Mouse (Mus musculus) limb, embryonic 11.5 days (tissue): ENCODE measurements around the gene Fgfr2. TPM values are rescaled to one million over a fixed set of nuclear protein-coding genes. Genes with fewer than 3 reads are reported as not detected.

Experiments used
- ATAC-seq: fragments of 200-750 bp; cut with Nextera tagmentation; 2 replicates; pipeline ENCODE4 v1.8.0; 2017; ENCODE audit warnings: low read depth; ENCODE audit not compliant: insufficient number of reproducible peaks, low FRiP score, low TSS enrichment
- DNase-seq: peaks from one replicate; pipeline ENCODE4 v3.0.0-alpha.2; 2015; ENCODE audit warnings: low spot score
- H3K27ac ChIP-seq: fragments of 300-500 bp; sonication (generic); replicated peaks from 2 replicates; pipeline ENCODE4 v1.5.1; 2014; ENCODE audit warnings: low read depth, mild to moderate bottlenecking, low read length
- H3K27me3 ChIP-seq: fragments of 300-500 bp; sonication (generic); 2 replicates; pipeline ENCODE4 v1.6.1; 2014; ENCODE audit warnings: mild to moderate bottlenecking, low read length, mixed read lengths; ENCODE audit not compliant: control insufficient read depth, insufficient read depth
- H3K36me3 ChIP-seq: fragments of 300-500 bp; sonication (generic); 2 replicates; pipeline ENCODE4 v1.6.1; 2014; ENCODE audit warnings: mild to moderate bottlenecking, low read length, moderate library complexity, mixed read lengths; ENCODE audit not compliant: control insufficient read depth, insufficient read depth
- H3K4me1 ChIP-seq: fragments of 300-500 bp; sonication (generic); 2 replicates; pipeline ENCODE4 v1.6.1; 2014; ENCODE audit warnings: low read length, mixed read lengths; ENCODE audit not compliant: control insufficient read depth, insufficient read depth
- H3K4me2 ChIP-seq: fragments of 300-500 bp; sonication (generic); 2 replicates; pipeline ENCODE4 v1.6.1; 2014; ENCODE audit warnings: low read depth, mild to moderate bottlenecking, moderate library complexity; ENCODE audit not compliant: severe bottlenecking
- H3K4me3 ChIP-seq: fragments of 300-500 bp; sonication (generic); 2 replicates; pipeline ENCODE4 v1.5.1; 2014; ENCODE audit warnings: low read depth, low read length
- H3K9ac ChIP-seq: fragments of 300-500 bp; sonication (generic); 2 replicates; pipeline ENCODE4 v1.6.1; 2014; ENCODE audit warnings: mild to moderate bottlenecking, low read length
- H3K9me3 ChIP-seq: fragments of 300-500 bp; sonication (generic); 2 replicates; pipeline ENCODE4 v1.6.1; 2016; ENCODE audit warnings: low read length; ENCODE audit not compliant: control insufficient read depth
- WGBS: fragments of 180-500 bp; shearing (Covaris S2); extraction: QIAGEN DNeasy Blood & Tissue Kit; methylation state at CpG from one replicate; pipeline ENCODE4 v1.1.7; 2014; 5-methylcytosine and 5-hydroxymethylcytosine counted together
- polyA plus RNA-seq: library from polyadenylated mRNA; unstranded; fragments of >200 nt; fragmentation: Nextera tagmentation; extraction: Ambion mirVana; gene quantifications from 2 replicates; pipeline ENCODE4 v1.2.1, GENCODE M21; 2014

Gene Fgfr2
- polyA plus RNA-seq, 1 experiment from 2014 or later = 60.1 TPM

DNA sequence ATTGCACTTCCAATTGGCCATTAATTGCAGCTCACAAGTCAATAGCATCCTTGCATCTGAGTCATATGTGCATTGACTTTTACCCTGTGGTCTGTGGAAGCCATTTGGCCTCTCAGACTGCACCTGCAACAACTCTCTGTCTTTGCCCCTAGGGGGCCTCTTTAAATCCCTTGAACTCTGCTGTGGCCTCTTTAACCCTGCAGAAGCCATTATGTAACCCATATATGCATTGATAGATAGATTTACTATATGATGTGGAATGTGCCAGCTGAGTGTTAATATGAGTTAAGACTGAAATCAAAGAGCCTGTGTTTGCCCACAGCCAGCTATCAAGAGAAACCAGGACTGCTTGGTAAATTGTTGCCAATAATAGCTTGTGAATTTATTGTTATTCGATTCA is 924.3 kb downstream of the Fgfr2 start:
- ATAC-seq (no peak), DNase-seq (no peak)
- Histone ChIP-seq H3K9me3 (no peaks in the 10 kb centered on the region), H3K9ac (no peak overlapping the region), H3K27ac (no peak overlapping the region), H3K36me3 (no peaks in the 10 kb centered on the region), H3K4me1 (peaks cover 13% of the 10 kb centered on the region; the same call in 1 of the 2 replicates), H3K4me3 (no peak overlapping the region), H3K4me2 (no peak overlapping the region), H3K27me3 (no peaks in the 10 kb centered on the region)
- 71% methylated on average over 1 of the region's 1 CpGs for WGBS

DNA sequence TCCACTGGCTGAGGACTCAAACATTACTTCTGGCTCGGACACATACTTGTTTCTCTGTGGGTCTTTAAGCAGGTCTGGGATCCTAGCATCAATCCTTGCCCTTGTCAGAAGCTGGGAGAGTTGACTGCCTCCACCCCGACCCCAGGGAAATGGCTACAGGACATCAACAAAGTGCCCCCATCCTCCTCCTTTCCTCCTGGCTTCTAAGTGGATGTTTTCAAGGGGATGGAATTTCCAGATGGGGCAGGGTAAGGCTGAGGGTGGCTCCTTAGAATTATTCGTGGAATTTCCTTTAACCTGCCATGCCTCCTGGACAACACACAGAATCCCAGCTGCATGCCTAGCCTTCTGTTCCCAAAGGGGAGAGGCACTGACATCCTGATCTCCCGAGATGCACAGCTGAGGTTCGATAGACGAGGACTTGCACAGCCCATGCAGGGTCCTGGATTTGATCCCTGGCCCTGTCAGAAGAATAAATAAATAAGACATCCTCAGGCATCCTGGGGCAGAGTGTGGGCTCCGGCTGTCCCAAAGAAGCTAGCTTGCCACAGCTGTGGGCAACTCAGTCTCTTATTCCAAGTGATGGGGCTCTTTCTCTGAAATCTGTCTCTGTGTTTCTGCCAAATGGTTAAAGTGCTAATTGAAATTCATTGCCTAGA is 925.2 kb downstream of the Fgfr2 start:
- Histone ChIP-seq H3K9ac (no peak overlapping the region), H3K4me2 (no peak overlapping the region), H3K36me3 (no peaks in the 10 kb centered on the region), H3K4me1 (peaks cover 8% of the 10 kb centered on the region; the same call in 1 of the 2 replicates), H3K27ac (no peak overlapping the region), H3K27me3 (no peaks in the 10 kb centered on the region), H3K9me3 (no peaks in the 10 kb centered on the region), H3K4me3 (no peak overlapping the region)
- no peak for DNase-seq
- WGBS = 34% methylated on average over 7 of the region's 7 CpGs
- ATAC-seq = no peak

DNA sequence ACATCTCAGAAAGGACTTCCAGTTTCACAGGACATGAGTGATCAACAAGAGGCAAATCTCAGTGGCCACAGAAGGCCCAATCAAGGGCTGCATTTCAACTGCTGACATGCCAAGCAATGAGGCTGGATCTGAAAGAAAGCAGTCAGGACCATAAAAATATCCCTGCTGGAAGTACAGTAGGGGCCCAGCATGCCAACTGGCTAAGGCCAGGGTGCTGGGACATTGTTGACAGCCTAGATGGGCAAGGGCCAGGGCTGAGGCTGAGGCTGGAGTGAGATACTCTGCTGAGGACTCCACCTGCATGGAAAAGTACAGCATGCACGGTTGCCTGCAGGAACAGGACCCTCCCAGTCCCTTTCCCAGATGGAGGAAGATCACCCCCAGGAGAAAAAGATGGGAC is 926.6 kb downstream of the Fgfr2 start:
- no peaks in the 10 kb centered on the region for H3K9me3 ChIP-seq
- DNase-seq (no peak), ATAC-seq (no peak)
- no peak overlapping the region for H3K4me3 ChIP-seq
- H3K9ac ChIP-seq = no peak overlapping the region
- peaks cover 5% of the 10 kb centered on the region; the same call in 1 of the 2 replicates for H3K4me1 ChIP-seq
- no peak overlapping the region for H3K27ac ChIP-seq
- WGBS = 86% methylated on average over 1 of the region's 1 CpGs
- no peaks in the 10 kb centered on the region for H3K36me3 ChIP-seq
- H3K4me2 ChIP-seq = no peak overlapping the region
- H3K27me3 ChIP-seq = no peaks in the 10 kb centered on the region

DNA sequence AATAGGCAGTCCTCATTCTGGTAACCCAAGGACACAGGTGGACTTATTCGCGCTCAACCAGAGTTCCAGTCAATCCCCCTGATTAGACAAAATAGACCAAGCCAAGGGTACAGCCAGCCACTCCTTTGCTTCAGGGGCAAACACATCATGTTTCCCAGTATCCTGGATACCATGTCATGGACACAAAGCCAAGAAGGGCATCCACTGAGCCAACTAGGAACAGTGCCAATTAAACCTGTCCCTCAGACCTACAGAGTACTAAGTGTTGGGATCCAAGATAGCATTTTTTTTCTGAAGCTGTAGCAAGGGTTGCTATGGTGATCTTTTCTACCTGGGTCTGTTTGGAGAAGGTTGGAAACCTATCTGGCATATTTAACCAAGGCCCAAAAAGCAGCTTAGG is 929.5 kb downstream of the Fgfr2 start:
- 0 out of 2 replicates have a peak, but pooled peaks cover 2% of the 10 kb centered on the region for H3K4me1 ChIP-seq
- no peak overlapping the region for H3K4me3 ChIP-seq
- H3K27ac ChIP-seq = no peak overlapping the region
- WGBS = 98% methylated on average over 2 of the region's 2 CpGs
- no peak for ATAC-seq
- no peak overlapping the region for H3K4me2 ChIP-seq
- H3K9me3 ChIP-seq = no peaks in the 10 kb centered on the region
- no peaks in the 10 kb centered on the region for H3K27me3 ChIP-seq
- no peaks in the 10 kb centered on the region for H3K36me3 ChIP-seq
- no peak overlapping the region for H3K9ac ChIP-seq
- DNase-seq = no peak

DNA sequence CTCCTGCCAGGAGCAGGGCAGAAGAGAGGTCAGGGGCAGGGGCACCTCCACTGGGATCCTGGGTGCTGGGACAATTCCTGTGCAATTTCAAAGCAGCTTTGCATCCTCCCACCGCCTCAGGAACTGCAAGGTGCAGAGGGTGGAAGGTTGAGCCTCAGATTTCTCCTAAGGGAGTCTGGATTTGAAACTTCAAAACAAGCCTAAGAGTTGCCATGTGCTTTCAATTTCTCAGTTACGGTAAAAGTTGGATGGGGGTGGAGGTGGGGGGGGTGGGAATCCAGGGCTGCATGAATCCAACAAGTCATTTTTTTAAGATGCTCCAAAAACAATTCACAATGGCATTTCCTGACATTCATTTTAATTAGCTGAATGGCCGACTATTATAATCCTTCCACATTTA is 935.7 kb downstream of the Fgfr2 start:
- Histone ChIP-seq H3K4me3 (no peak overlapping the region), H3K36me3 (no peaks in the 10 kb centered on the region), H3K4me1 (peaks cover 18% of the 10 kb centered on the region), H3K4me2 (0 out of 2 replicates have a peak overlapping the region, but pooled peaks have one; percentile 7), H3K9me3 (no peaks in the 10 kb centered on the region), H3K27ac (0 out of 2 replicates have a peak overlapping the region, but pooled peaks have one; percentile 21), H3K9ac (no peak overlapping the region), H3K27me3 (no peaks in the 10 kb centered on the region)
- no peak for ATAC-seq
- DNase-seq = no peak
- WGBS = 35% methylated on average over 3 of the region's 3 CpGs

DNA sequence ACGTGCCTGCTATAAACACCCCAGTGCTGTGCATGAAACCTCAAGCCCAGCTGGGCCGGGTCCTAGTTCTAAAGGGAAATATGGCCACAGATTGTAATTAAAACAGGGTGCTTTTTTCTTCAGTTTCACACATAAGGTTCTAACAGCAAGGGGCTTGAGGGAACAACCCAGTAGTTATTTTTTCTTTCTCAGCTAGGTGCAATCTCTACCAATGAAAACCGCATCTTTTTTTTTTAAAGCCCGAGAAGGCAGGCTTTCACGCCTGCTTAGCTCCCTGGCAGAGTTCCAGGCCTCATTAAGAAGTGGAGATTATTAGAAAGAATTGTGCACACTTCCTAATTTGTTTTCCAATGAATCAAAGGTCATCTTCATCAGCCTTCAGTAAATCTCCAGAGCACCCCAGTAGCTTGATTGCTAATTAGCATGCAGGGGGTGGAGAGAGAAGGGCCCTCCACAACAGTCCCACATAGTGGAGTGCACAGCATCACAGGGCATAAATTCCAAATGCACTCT is 939.2 kb downstream of the Fgfr2 start:
- Histone ChIP-seq H3K4me2 (no peak overlapping the region), H3K27me3 (no peaks in the 10 kb centered on the region), H3K4me1 (peaks cover 18% of the 10 kb centered on the region), H3K4me3 (no peak overlapping the region), H3K36me3 (no peaks in the 10 kb centered on the region), H3K27ac (no peak overlapping the region), H3K9ac (no peak overlapping the region), H3K9me3 (no peaks in the 10 kb centered on the region)
- DNase-seq (no peak), ATAC-seq (no peak)
- 42% methylated on average over 5 of the region's 5 CpGs for WGBS

DNA sequence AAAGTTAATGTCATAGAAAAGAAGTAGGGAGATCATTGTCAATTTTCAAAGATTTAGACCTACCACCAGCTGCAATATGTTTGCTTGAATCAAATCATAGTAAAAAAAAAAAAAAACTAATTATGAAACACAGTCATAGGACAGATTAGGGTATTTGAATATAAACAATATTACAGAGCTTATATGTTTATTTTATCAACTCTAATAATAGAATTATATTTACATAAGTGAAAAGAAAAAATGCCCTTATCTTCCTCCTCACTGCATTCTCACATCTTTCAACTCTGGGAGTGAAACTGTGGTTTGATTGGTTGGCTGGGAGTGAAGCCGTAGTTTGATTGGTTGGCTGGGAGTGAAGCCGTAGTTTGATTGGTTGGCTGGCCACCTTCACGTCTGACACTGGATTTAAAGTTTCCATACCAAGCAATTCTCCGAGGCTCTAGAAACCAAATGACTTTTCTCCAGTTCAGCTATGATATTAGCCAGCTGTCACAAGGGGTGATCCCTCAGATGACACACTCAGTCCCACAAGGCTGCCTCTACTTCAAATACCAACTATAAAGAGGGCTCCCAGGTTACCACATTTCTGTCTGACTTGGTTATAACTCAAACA is 941.5 kb downstream of the Fgfr2 start:
- 92% methylated on average over 4 of the region's 4 CpGs for WGBS
- Histone ChIP-seq H3K4me3 (no peak overlapping the region), H3K9ac (no peak overlapping the region), H3K9me3 (no peaks in the 10 kb centered on the region), H3K27ac (no peak overlapping the region), H3K36me3 (no peaks in the 10 kb centered on the region), H3K4me1 (peaks cover 8% of the 10 kb centered on the region; the same call in 1 of the 2 replicates), H3K27me3 (no peaks in the 10 kb centered on the region), H3K4me2 (no peak overlapping the region)
- no peak for ATAC-seq
- no peak for DNase-seq

DNA sequence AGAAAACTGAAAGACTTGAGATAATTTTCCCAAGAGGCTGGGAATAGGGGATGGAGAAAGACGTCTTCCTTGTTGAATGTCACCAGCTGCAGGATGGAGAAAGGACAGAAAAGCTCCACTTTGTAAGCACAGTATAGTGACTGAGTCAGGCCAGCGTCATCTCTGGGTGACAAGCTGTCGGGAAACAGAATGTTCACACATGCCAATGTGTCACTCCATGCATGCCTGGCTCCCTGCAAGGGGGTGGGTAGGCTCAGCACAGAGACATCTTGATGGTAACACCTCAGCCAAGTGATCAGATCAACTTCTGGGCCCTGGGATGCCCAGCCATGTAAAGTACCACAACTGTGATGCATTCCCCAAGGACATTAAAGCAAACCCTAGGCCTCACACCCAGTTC is 942.1 kb downstream of the Fgfr2 start:
- H3K4me1 ChIP-seq = 0 out of 2 replicates have a peak, but pooled peaks cover 8% of the 10 kb centered on the region
- ATAC-seq (no peak), DNase-seq (no peak)
- no peak overlapping the region for H3K4me2 ChIP-seq
- H3K27me3 ChIP-seq = no peaks in the 10 kb centered on the region
- no peak overlapping the region for H3K4me3 ChIP-seq
- no peaks in the 10 kb centered on the region for H3K9me3 ChIP-seq
- H3K27ac ChIP-seq = no peak overlapping the region
- H3K36me3 ChIP-seq = no peaks in the 10 kb centered on the region
- 86% methylated on average over 3 of the region's 3 CpGs for WGBS
- H3K9ac ChIP-seq = no peak overlapping the region
